Mouse (Mus musculus): ENCODE measurements around the gene Nipsnap1.
A peak's percentile ranks its signal among the peaks of the same experiment; 100 is the strongest.

GRCm38 (mm10) chr11:4873755-4874475, at the start of gene Nipsnap1:
- peak; percentile 82 for TF ChIP-seq POLR2A (IDR thresholded peaks at IDR 0.05; ENCODE audit: extremely low read depth, insufficient read depth, low read length)
- no peak for TF ChIP-seq CTCF (IDR thresholded peaks at IDR 0.05; ENCODE audit: extremely low read depth, insufficient read depth, low read length)

All from cortical plate, adult 2 months (tissue).